Comparison of ENCODE assay signal across 29 mouse cellular contexts in genomic region chr10:68172906-68173305, GRCm38 (mm10).
"Had no signal": no experiment of that assay in that cellular context is flagged by ENCODE, and none has a peak within 500 bp of the region (broad histone marks: within the 10 kb centered on the region; RNA-seq: fewer than 3 reads in every experiment).

No protein-coding gene starts in this region.

- H3K4me1 ChIP-seq: liver, embryonic 15.5 days; midbrain, embryonic 12.5 days; neural tube, embryonic 12.5 days had no signal

- H3K4me2 ChIP-seq: limb, embryonic 12.5 days; limb, embryonic 13.5 days; limb, embryonic 15.5 days; liver, embryonic 11.5 days; liver, embryonic 12.5 days; liver, embryonic 13.5 days; liver, embryonic 15.5 days; lung, embryonic 14.5 days; lung, embryonic 15.5 days; midbrain, embryonic 12.5 days; midbrain, embryonic 13.5 days; neural tube, embryonic 12.5 days had no signal

- DNase-seq: left cerebral cortex, postnatal 4 days; liver; liver, embryonic 13.5 days; liver, postnatal 0 days; lung, adult 18-20 months; lung, adult 2 months; lung, embryonic 14.5 days; lung, postnatal 10 days; lung, postnatal 14 days; lung, postnatal 4 days; midbrain, embryonic 14.5 days had no signal

- H3K9me3 ChIP-seq: limb, embryonic 10.5 days; limb, embryonic 12.5 days; limb, embryonic 13.5 days; limb, embryonic 15.5 days; liver, embryonic 12.5 days; liver, embryonic 13.5 days; liver, embryonic 15.5 days; lung, embryonic 15.5 days; megakaryocyte, embryonic 14.5 days; midbrain, embryonic 10.5 days; midbrain, embryonic 12.5 days; midbrain, embryonic 13.5 days; neural tube, embryonic 12.5 days had no signal

- H3K27ac ChIP-seq: left cerebral cortex, adult 2 months; limb, embryonic 10.5 days; limb, embryonic 12.5 days; limb, embryonic 13.5 days; limb, embryonic 15.5 days; liver, embryonic 12.5 days; liver, embryonic 13.5 days; liver, embryonic 14.5 days; liver, embryonic 15.5 days; lung, embryonic 15.5 days; macrophage; midbrain, embryonic 10.5 days; midbrain, embryonic 12.5 days; midbrain, embryonic 13.5 days; neural tube, embryonic 12.5 days had no signal

- ATAC-seq: liver, embryonic 12.5 days; liver, postnatal 0 days; midbrain, embryonic 13.5 days; midbrain, embryonic 16.5 days had no signal

- H3K9ac ChIP-seq: limb, embryonic 12.5 days; limb, embryonic 13.5 days; limb, embryonic 15.5 days; liver, embryonic 12.5 days; liver, embryonic 13.5 days; liver, embryonic 14.5 days; liver, embryonic 15.5 days; liver, postnatal 0 days; lung, embryonic 14.5 days; lung, embryonic 15.5 days; midbrain, embryonic 12.5 days; midbrain, embryonic 13.5 days; neural tube, embryonic 12.5 days had no signal

- H3K36me3 ChIP-seq: limb, embryonic 15.5 days; liver, embryonic 12.5 days; liver, embryonic 13.5 days; liver, embryonic 15.5 days; midbrain, embryonic 10.5 days; midbrain, embryonic 12.5 days; midbrain, embryonic 13.5 days; neural tube, embryonic 12.5 days had no signal

- H3K27me3 ChIP-seq: limb, embryonic 12.5 days; limb, embryonic 13.5 days; limb, embryonic 15.5 days; liver, embryonic 12.5 days; liver, embryonic 13.5 days; liver, embryonic 15.5 days; lung, embryonic 15.5 days; megakaryocyte, embryonic 14.5 days; midbrain, embryonic 12.5 days; midbrain, embryonic 13.5 days; neural tube, embryonic 12.5 days had no signal

- H3K4me3 ChIP-seq: left cerebral cortex, adult 2 months; limb, embryonic 10.5 days; limb, embryonic 12.5 days; limb, embryonic 13.5 days; limb, embryonic 15.5 days; liver, embryonic 12.5 days; liver, embryonic 13.5 days; liver, embryonic 15.5 days; lung, embryonic 15.5 days; megakaryocyte, embryonic 14.5 days; midbrain, embryonic 10.5 days; midbrain, embryonic 12.5 days; midbrain, embryonic 13.5 days; myocyte; neural tube, embryonic 12.5 days had no signal
